Mouse (Mus musculus): ENCODE data around the gene Slf1. TPM values are rescaled to one million over a fixed set of nuclear protein-coding genes. Genes with fewer than 3 reads are reported as not detected.

Gene Slf1
- total RNA-seq, 2 experiments from 2014 or later = 36.7 to 42.9 TPM

GRCm38 (mm10) chr13:77003684-77004083 lies 131.6 kb downstream of the Slf1 start:
- ATAC-seq (replicated peaks; ENCODE audit: low FRiP score, low TSS enrichment, poor library complexity, severe bottlenecking) = no peak

- no peak for ATAC-seq (replicated peaks; ENCODE audit: low FRiP score, low TSS enrichment, poor library complexity, severe bottlenecking)
Observed at GRCm38 (mm10) chr13:77002628-77003027, 132.6 kb downstream of the Slf1 start.

Other genes starting within 250 kb of the Slf1 start
- gene 2210408I21Rik, start 67 bp upstream of the Slf1 start, total RNA-seq (2014; fragmentation: Nextera tagmentation) = 8.7 and 13.4 TPM in 2 replicates
- gene 2210408I21Rik, start 67 bp upstream of the Slf1 start, total RNA-seq (2017) = 2.2 and 9.8 TPM in 2 replicates